13 mouse cellular contexts compared by ENCODE assay signal in genomic region chr9:50957956-50958489, GRCm38 (mm10). TPM values are rescaled to one million over a fixed set of nuclear protein-coding genes. Genes with fewer than 3 reads are reported as not detected.
DNase-seq lines count a peak whose midpoint lies in the region; ATAC-seq lines count a peak whose summit lies in the region.
"Had no signal": no experiment of that assay in that cellular context is flagged by ENCODE, and none has a peak within 500 bp of the region (broad histone marks: within the 10 kb centered on the region; RNA-seq: fewer than 3 reads in every experiment).

No protein-coding gene starts in this region.

- H3K27ac ChIP-seq in hindbrain, embryonic 10.5 days: no peak overlapping the region
- no peak overlapping the region for H3K27ac ChIP-seq in hindbrain, embryonic 13.5 days
- H3K27ac ChIP-seq in limb, embryonic 10.5 days: no peak overlapping the region
- H3K27ac ChIP-seq: gastrocnemius, adult 2 months; liver, embryonic 15.5 days; midbrain, embryonic 12.5 days had no signal

- no peak for ATAC-seq in hindbrain, embryonic 13.5 days (ENCODE audit: low FRiP score)
- ATAC-seq: CD4-positive, CD25-positive, alpha-beta regulatory T cell, adult 4 months had no signal

- H3K4me1 ChIP-seq in hindbrain, embryonic 10.5 days (replicated peaks): no peaks in the 10 kb centered on the region
- H3K4me1 ChIP-seq in hindbrain, embryonic 13.5 days (replicated peaks): no peaks in the 10 kb centered on the region
- H3K4me1 ChIP-seq in limb, embryonic 10.5 days: no peaks in the 10 kb centered on the region
- H3K4me1 ChIP-seq: liver, embryonic 15.5 days; midbrain, embryonic 12.5 days had no signal

- H3K4me2 ChIP-seq in hindbrain, embryonic 13.5 days: no peak overlapping the region
- H3K4me2 ChIP-seq: liver, embryonic 15.5 days; midbrain, embryonic 12.5 days had no signal

- peak; percentile 30 for DNase-seq in hindbrain, embryonic 10.5 days (ENCODE audit: low spot score)
- DNase-seq in 416B (ENCODE audit: low read depth): peak; percentile 70
- peak; percentile 33 for DNase-seq in adrenal gland, postnatal 25 days
- peak; percentile 51 for DNase-seq in limb, embryonic 10.5 days (ENCODE audit: low spot score)
- no peak for DNase-seq in spleen, adult 18-20 months
- DNase-seq in spleen, adult 12 weeks (ENCODE audit: low spot score): no peak
- no peak for DNase-seq in gastrocnemius, postnatal 10 days
- DNase-seq: gastrocnemius, adult 2 months; kidney, adult 18-20 months had no signal

- H3K9ac ChIP-seq in hindbrain, embryonic 13.5 days: no peak overlapping the region
- H3K9ac ChIP-seq: liver, embryonic 15.5 days; midbrain, embryonic 12.5 days had no signal

- 51% methylated on average over 6 of the region's 6 CpGs for WGBS in hindbrain, embryonic 10.5 days
- WGBS in hindbrain, embryonic 13.5 days: 45% methylated on average over 6 of the region's 6 CpGs
- 55% methylated on average over 6 of the region's 6 CpGs for WGBS in limb, embryonic 10.5 days

- no peak overlapping the region for H3K4me3 ChIP-seq in hindbrain, embryonic 10.5 days
- no peak overlapping the region for H3K4me3 ChIP-seq in hindbrain, embryonic 13.5 days
- H3K4me3 ChIP-seq in limb, embryonic 10.5 days: no peak overlapping the region
- H3K4me3 ChIP-seq: gastrocnemius, adult 2 months; liver, embryonic 15.5 days; midbrain, embryonic 12.5 days had no signal

- no peaks in the 10 kb centered on the region for H3K27me3 ChIP-seq in hindbrain, embryonic 10.5 days (ENCODE audit: insufficient read depth, poor library complexity, severe bottlenecking)
- no peaks in the 10 kb centered on the region for H3K27me3 ChIP-seq in hindbrain, embryonic 13.5 days
- H3K27me3 ChIP-seq in limb, embryonic 10.5 days (ENCODE audit: low read depth, poor library complexity, severe bottlenecking): no peaks in the 10 kb centered on the region
- H3K27me3 ChIP-seq: liver, embryonic 15.5 days; midbrain, embryonic 12.5 days had no signal

- H3K9me3 ChIP-seq in hindbrain, embryonic 10.5 days: no peaks in the 10 kb centered on the region
- no peaks in the 10 kb centered on the region for H3K9me3 ChIP-seq in hindbrain, embryonic 13.5 days
- no peaks in the 10 kb centered on the region for H3K9me3 ChIP-seq in limb, embryonic 10.5 days (replicated peaks)
- H3K9me3 ChIP-seq: liver, embryonic 15.5 days; midbrain, embryonic 12.5 days had no signal

- H3K36me3 ChIP-seq in hindbrain, embryonic 10.5 days: 0 out of 2 replicates have a peak, but pooled peaks cover 3% of the 10 kb centered on the region
- no peaks in the 10 kb centered on the region for H3K36me3 ChIP-seq in hindbrain, embryonic 13.5 days
- no peaks in the 10 kb centered on the region for H3K36me3 ChIP-seq in limb, embryonic 10.5 days
- H3K36me3 ChIP-seq: midbrain, embryonic 12.5 days had no signal

RNA-seq across cellular contexts. Expression of gene Sik2, which starts 50.9 kb away (rescaled TPM):
- polyA plus RNA-seq in hindbrain, embryonic 10.5 days (2016; fragmentation: Nextera tagmentation; extraction: Ambion mirVana): 14.2 and 14.7 TPM in 2 replicates
- polyA plus RNA-seq in hindbrain, embryonic 13.5 days (2015; fragmentation: Nextera tagmentation; extraction: Ambion mirVana): 14.3 and 14.9 TPM in 2 replicates
- total RNA-seq in adrenal gland, postnatal 25 days (2021): 61.0 and 78.5 TPM in 2 replicates
- 13.2 and 16.7 TPM in 2 replicates for polyA plus RNA-seq in limb, embryonic 10.5 days (2016; fragmentation: Nextera tagmentation; extraction: Ambion mirVana)
- 10 to 100 TPM; 15.4 to 16.6 TPM for total RNA-seq in gastrocnemius, postnatal 10 days (2021)

Comparison
In these comparisons a context has a peak if more than half of its experiments do, and no peak if none do; other contexts are left out.
1. DNase-seq: peak in hindbrain, embryonic 10.5 days (single experiment), 416B (single experiment), adrenal gland, postnatal 25 days (single experiment) and limb, embryonic 10.5 days (single experiment); none in spleen, adult 18-20 months (0 of 2), spleen, adult 12 weeks (single experiment) and gastrocnemius, postnatal 10 days (single experiment).